Mouse (Mus musculus): ENCODE measurements around the gene Cog7. TPM values are rescaled to one million over a fixed set of nuclear protein-coding genes. Genes with fewer than 3 reads are reported as not detected.
A peak's percentile ranks its signal among the peaks of the same experiment; 100 is the strongest.

Gene Cog7
- polyA plus RNA-seq, 1 experiment from 2014 or later = 24.8 TPM

DNA sequence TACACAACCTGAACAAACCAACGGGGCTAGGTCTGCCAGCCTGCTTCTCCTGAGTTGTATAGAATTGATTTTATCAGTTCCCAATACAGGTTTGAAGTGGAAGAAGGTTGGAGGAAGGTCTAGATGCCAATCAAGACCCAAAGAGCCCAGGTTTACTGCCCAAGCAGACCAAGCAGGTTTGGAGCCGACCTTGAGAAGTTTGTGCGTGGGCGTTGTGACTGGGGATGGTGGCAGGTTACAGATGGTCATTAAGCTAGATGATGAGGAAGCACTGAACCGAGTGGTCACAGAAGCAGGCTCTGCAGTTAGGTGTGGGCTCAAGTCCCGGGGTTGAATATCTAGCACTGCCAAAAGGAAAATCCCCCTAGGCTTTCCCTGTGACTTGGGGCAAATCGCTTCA, 106.7 kb downstream of the Cog7 start:
- Histone ChIP-seq H3K4me3 (no peak overlapping the region), H3K36me3 (no peaks in the 10 kb centered on the region), H3K4me1 (peaks cover 11% of the 10 kb centered on the region), H3K4me2 (no peak overlapping the region), H3K27ac (no peak overlapping the region), H3K9me3 (no peaks in the 10 kb centered on the region), H3K9ac (no peak overlapping the region), H3K27me3 (no peaks in the 10 kb centered on the region)
- ATAC-seq (ENCODE audit: insufficient number of reproducible peaks, low FRiP score, low TSS enrichment, low read depth) = no peak
- WGBS = 80% methylated on average over 7 of the region's 7 CpGs

- H3K27ac ChIP-seq = no peak overlapping the region
- no peaks in the 10 kb centered on the region for H3K27me3 ChIP-seq
- H3K4me3 ChIP-seq = no peak overlapping the region
- H3K4me1 ChIP-seq = peaks cover 11% of the 10 kb centered on the region
- no peak for ATAC-seq (ENCODE audit: insufficient number of reproducible peaks, low FRiP score, low TSS enrichment, low read depth)
- no peaks in the 10 kb centered on the region for H3K36me3 ChIP-seq
- no peak overlapping the region for H3K9ac ChIP-seq
- H3K4me2 ChIP-seq = no peak overlapping the region
- WGBS = 19% methylated on average over 3 of the region's 3 CpGs
- H3K9me3 ChIP-seq = no peaks in the 10 kb centered on the region
Observed at GRCm38 (mm10) chr7:121873998-121874397, 107.5 kb downstream of the Cog7 start.

- Histone ChIP-seq H3K27me3 (peaks cover 2% of the 10 kb centered on the region; the same call in 1 of the 2 replicates), H3K27ac (no peak overlapping the region), H3K36me3 (no peaks in the 10 kb centered on the region), H3K4me2 (no peak overlapping the region), H3K4me3 (no peak overlapping the region), H3K9me3 (no peaks in the 10 kb centered on the region), H3K4me1 (peaks cover 11% of the 10 kb centered on the region), H3K9ac (no peak overlapping the region)
- ATAC-seq (ENCODE audit: insufficient number of reproducible peaks, low FRiP score, low TSS enrichment, low read depth) = no peak
- 61% methylated on average over 2 of the region's 3 CpGs for WGBS
Observed at GRCm38 (mm10) chr7:121871631-121872030, 109.9 kb downstream of the Cog7 start.

DNA sequence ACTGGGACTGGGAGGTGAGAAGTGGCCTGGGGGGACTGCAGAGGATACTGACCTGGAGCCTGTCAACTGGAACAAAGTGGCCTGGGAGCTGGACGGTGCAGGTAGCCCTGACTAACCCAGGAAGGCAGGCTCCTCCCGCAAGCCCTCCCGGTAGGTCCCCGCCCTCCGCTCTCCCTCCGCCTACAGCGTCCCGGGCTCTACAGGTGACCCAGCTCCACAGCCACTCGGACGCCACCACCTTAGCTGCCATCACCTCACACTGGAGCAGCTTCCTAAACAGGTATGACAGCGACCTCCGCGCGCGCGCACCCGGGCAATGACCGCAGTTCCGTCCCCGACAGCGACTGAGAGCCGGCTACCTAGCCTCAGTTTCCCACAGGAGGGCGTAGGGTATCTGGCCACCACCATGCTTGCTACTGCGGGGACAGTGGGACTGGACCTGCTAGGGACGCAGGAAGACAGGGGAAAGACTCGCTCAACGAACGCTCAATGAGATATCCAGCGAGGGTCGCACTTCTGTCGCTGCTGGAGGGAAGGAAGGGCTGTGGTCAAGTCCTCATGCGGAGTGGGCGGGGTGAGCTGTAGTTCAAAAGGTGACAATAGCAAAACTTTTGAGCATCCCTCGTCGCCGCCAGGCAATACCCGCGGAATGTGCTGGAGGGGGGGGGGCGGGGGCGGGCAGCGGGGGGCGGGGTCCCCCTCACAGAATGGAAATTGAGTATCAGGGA, 116.5 kb downstream of the Cog7 start, which contains the start of gene Scnn1b:
Gene Scnn1b (plus strand): TSS at position 181 of the 728 bp plus-strand sequence.
- peaks cover 7% of the 10 kb centered on the region for H3K4me1 ChIP-seq
- ATAC-seq (ENCODE audit: insufficient number of reproducible peaks, low FRiP score, low TSS enrichment, low read depth) = no peak
- H3K27ac ChIP-seq = no peak within 1 kb of the TSS
- H3K9me3 ChIP-seq = no peaks in the 10 kb centered on the region
- no peak within 1 kb of the TSS for H3K9ac ChIP-seq
- H3K36me3 ChIP-seq = no peaks in the 10 kb centered on the region
- H3K4me3 ChIP-seq = peak within 1 kb of the TSS; percentile 24
- peak within 1 kb of the TSS; percentile 46 for H3K4me2 ChIP-seq
- 2% methylated on average over 39 of the region's 42 CpGs for WGBS
- H3K27me3 ChIP-seq = peaks cover 39% of the 10 kb centered on the region

DNA sequence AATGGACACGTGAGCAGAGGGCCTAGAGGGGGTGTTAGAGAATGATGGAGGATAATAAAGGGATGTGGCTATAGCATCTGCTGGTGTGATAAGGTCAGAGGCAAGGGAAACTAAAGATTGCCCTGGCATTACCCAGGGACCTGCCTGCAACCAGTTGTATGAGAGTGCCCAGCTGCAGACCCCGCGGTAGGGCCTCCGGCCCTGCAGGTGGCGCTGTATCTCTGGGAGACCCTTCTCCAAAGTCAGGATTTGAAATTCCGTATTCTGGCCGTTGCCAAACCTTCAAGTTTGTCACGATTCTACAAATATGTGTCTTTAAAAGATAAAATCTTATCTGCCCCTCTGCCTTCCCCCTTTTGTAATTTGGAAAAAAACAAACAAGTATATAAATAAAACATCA, 122.6 kb downstream of the Cog7 start:
- Histone ChIP-seq H3K9ac (no peak overlapping the region), H3K4me3 (no peak overlapping the region), H3K4me2 (no peak overlapping the region), H3K9me3 (no peaks in the 10 kb centered on the region), H3K27me3 (peaks cover 9% of the 10 kb centered on the region), H3K36me3 (no peaks in the 10 kb centered on the region), H3K27ac (no peak overlapping the region), H3K4me1 (no peaks in the 10 kb centered on the region)
- no peak for ATAC-seq (ENCODE audit: insufficient number of reproducible peaks, low FRiP score, low TSS enrichment, low read depth)
- 79% methylated on average over 8 of the region's 8 CpGs for WGBS

GRCm38 (mm10) chr7:121857177-121857884, 124.2 kb downstream of the Cog7 start:
- ATAC-seq (ENCODE audit: insufficient number of reproducible peaks, low FRiP score, low TSS enrichment, low read depth) = no peak
- Histone ChIP-seq H3K4me1 (no peaks in the 10 kb centered on the region), H3K27me3 (0 out of 2 replicates have a peak, but pooled peaks cover 2% of the 10 kb centered on the region), H3K4me3 (no peak overlapping the region), H3K4me2 (no peak overlapping the region), H3K36me3 (no peaks in the 10 kb centered on the region), H3K27ac (no peak overlapping the region), H3K9ac (no peak overlapping the region), H3K9me3 (no peaks in the 10 kb centered on the region)
- 83% methylated on average over 11 of the region's 11 CpGs for WGBS

GRCm38 (mm10) chr7:121848537-121849168, 132.9 kb downstream of the Cog7 start:
- H3K36me3 ChIP-seq = no peaks in the 10 kb centered on the region
- H3K4me1 ChIP-seq = no peaks in the 10 kb centered on the region
- no peak overlapping the region for H3K4me2 ChIP-seq
- no peak for ATAC-seq (ENCODE audit: insufficient number of reproducible peaks, low FRiP score, low TSS enrichment, low read depth)
- no peaks in the 10 kb centered on the region for H3K27me3 ChIP-seq
- WGBS = 79% methylated on average over 9 of the region's 9 CpGs
- no peaks in the 10 kb centered on the region for H3K9me3 ChIP-seq
- no peak overlapping the region for H3K4me3 ChIP-seq
- H3K9ac ChIP-seq = no peak overlapping the region
- no peak overlapping the region for H3K27ac ChIP-seq

DNA sequence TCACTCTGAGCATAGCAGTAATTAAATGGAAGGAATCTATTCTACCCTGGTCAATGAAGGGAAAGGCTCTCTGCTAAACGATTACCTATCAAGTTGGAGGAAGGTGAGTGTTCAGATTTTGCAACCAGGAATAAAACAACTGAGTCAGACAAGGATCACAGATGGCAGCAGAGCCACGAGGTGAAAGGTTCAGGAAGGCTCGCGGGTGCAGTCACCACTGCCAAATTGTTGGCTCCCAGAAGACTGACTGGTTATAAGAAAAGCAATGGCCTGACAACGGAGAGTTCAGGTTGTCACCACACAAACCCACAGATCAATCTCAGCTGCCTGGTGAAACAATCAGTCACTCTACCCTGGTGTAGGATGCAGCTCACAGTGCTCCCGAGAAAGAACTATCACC, 135.5 kb downstream of the Cog7 start:
- H3K9ac ChIP-seq = no peak overlapping the region
- H3K4me1 ChIP-seq = no peaks in the 10 kb centered on the region
- no peak overlapping the region for H3K4me3 ChIP-seq
- no peak for ATAC-seq (ENCODE audit: insufficient number of reproducible peaks, low FRiP score, low TSS enrichment, low read depth)
- H3K27ac ChIP-seq = no peak overlapping the region
- H3K27me3 ChIP-seq = no peaks in the 10 kb centered on the region
- 71% methylated on average over 6 of the region's 6 CpGs for WGBS
- no peaks in the 10 kb centered on the region for H3K9me3 ChIP-seq
- H3K4me2 ChIP-seq = no peak overlapping the region
- no peaks in the 10 kb centered on the region for H3K36me3 ChIP-seq

DNA sequence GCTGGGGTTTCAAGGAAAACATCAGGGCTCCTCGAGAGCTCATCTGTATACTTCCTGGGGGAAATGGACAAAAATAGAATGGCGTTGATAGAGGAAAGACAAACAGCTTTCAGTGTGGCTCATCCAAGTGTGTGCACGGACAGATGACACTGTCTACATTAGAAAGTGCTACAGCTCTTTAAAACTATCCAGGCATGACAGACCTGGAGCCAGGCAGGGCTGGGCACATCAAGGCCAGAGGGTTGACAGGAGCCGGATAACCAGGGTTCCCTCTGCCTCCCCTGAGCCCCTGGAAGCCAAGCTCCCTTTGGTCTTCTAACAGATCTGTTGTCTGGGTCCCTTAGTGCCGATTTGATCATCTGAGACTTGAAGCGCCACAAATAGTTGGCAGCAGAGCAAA, 139.3 kb downstream of the Cog7 start:
- Histone ChIP-seq H3K36me3 (no peaks in the 10 kb centered on the region), H3K9ac (no peak overlapping the region), H3K27me3 (no peaks in the 10 kb centered on the region), H3K4me3 (no peak overlapping the region), H3K27ac (no peak overlapping the region), H3K9me3 (no peaks in the 10 kb centered on the region), H3K4me2 (no peak overlapping the region), H3K4me1 (no peaks in the 10 kb centered on the region)
- WGBS = 76% methylated on average over 6 of the region's 6 CpGs
- no peak for ATAC-seq (ENCODE audit: insufficient number of reproducible peaks, low FRiP score, low TSS enrichment, low read depth)

DNA sequence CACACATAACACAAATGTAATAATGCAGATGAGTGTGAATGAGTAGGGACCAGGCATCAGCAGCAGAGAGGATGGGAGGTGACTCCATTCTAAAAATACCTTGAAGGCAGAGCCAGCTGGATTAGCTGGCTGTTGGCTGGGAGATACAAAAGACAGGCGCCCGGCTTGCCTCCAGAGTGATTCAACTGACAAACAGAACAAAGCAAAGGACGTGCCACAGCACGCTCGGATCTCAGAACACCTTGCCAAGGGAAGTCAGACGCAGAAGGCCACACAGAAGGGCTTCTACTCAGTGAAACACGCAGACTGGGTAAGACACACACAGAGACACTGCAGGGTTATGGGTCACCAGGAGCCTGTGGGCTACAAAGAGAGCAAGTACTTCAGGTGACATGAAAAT, 140.7 kb downstream of the Cog7 start:
- H3K9ac ChIP-seq = no peak overlapping the region
- 63% methylated on average over 7 of the region's 7 CpGs for WGBS
- no peak overlapping the region for H3K27ac ChIP-seq
- no peaks in the 10 kb centered on the region for H3K9me3 ChIP-seq
- no peaks in the 10 kb centered on the region for H3K27me3 ChIP-seq
- no peaks in the 10 kb centered on the region for H3K36me3 ChIP-seq
- H3K4me2 ChIP-seq = no peak overlapping the region
- no peaks in the 10 kb centered on the region for H3K4me1 ChIP-seq
- ATAC-seq (ENCODE audit: insufficient number of reproducible peaks, low FRiP score, low TSS enrichment, low read depth) = no peak
- no peak overlapping the region for H3K4me3 ChIP-seq

GRCm38 (mm10) chr7:121836827-121837226, 144.7 kb downstream of the Cog7 start:
- WGBS = 77% methylated on average over 7 of the region's 7 CpGs
- Histone ChIP-seq H3K9me3 (no peaks in the 10 kb centered on the region), H3K4me2 (no peak overlapping the region), H3K9ac (no peak overlapping the region), H3K27ac (no peak overlapping the region), H3K36me3 (no peaks in the 10 kb centered on the region), H3K4me1 (no peaks in the 10 kb centered on the region), H3K4me3 (no peak overlapping the region), H3K27me3 (no peaks in the 10 kb centered on the region)
- no peak for ATAC-seq (ENCODE audit: insufficient number of reproducible peaks, low FRiP score, low TSS enrichment, low read depth)

- no peaks in the 10 kb centered on the region for H3K36me3 ChIP-seq
- WGBS = 84% methylated on average over 7 of the region's 7 CpGs
- ATAC-seq (ENCODE audit: insufficient number of reproducible peaks, low FRiP score, low TSS enrichment, low read depth) = no peak
- no peak overlapping the region for H3K4me2 ChIP-seq
- H3K9me3 ChIP-seq = no peaks in the 10 kb centered on the region
- no peak overlapping the region for H3K9ac ChIP-seq
- H3K4me3 ChIP-seq = no peak overlapping the region
- H3K27ac ChIP-seq = no peak overlapping the region
- no peaks in the 10 kb centered on the region for H3K4me1 ChIP-seq
- H3K27me3 ChIP-seq = no peaks in the 10 kb centered on the region
Observed at GRCm38 (mm10) chr7:121835392-121835791, 146.1 kb downstream of the Cog7 start.
